Mouse (Mus musculus) CH12.LX (cell line): ENCODE measurements around the gene Cux1. TPM values are rescaled to one million over a fixed set of nuclear protein-coding genes. Genes with fewer than 3 reads are reported as not detected.
A peak's percentile ranks its signal among the peaks of the same experiment; 100 is the strongest.

ENCODE experiments used
- DNase-seq: peaks from one replicate; pipeline ENCODE4 v3.0.0-alpha.2; 2013; ENCODE audit errors: extremely low read depth
- H3K27ac ChIP-seq: 2 replicates; pipeline ENCODE4 v1.5.1; 2012; ENCODE audit warnings: low read depth, mild to moderate bottlenecking, control low read depth, moderate library complexity; ENCODE audit not compliant: insufficient read depth
- H3K27me3 ChIP-seq: replicated peaks from 2 replicates; pipeline ENCODE3; 2012; ENCODE audit warnings: inconsistent platforms
- H3K36me3 ChIP-seq, 2 experiments: replicated peaks in 1 of 2; 2 replicates each; pipeline versions ENCODE3 to v1.6.1; 2012; ENCODE audit warnings: inconsistent platforms in 1 of 2, low read length in 1 of 2, mild to moderate bottlenecking in 1 of 2, mixed read lengths in 1 of 2, moderate library complexity in 1 of 2; ENCODE audit not compliant: control insufficient read depth in 1 of 2, insufficient read depth in 1 of 2
- H3K4me1 ChIP-seq, 2 experiments: 2 replicates each; pipeline ENCODE4 v1.6.1; 2012; ENCODE audit warnings: inconsistent platforms in 1 of 2, moderate library complexity in 1 of 2; ENCODE audit not compliant: insufficient read depth in 2 of 2, control insufficient read depth in 1 of 2
- H3K4me2 ChIP-seq: 2 replicates; pipeline ENCODE4 v1.6.1; 2012; ENCODE audit warnings: low read depth, mild to moderate bottlenecking, control low read depth; ENCODE audit not compliant: poor library complexity, insufficient read depth, severe bottlenecking
- H3K4me3 ChIP-seq, 3 experiments: fragments of 150-350 bp in 1 of 3; sonication (generic) in 1 of 3; replicated peaks in 1 of 3; 2 replicates each; pipeline versions ENCODE3 to v1.5.1; 2011 to 2012; ENCODE audit warnings: low read depth in 2 of 3, low read length in 2 of 3, mild to moderate bottlenecking in 2 of 3, moderate library complexity in 2 of 3, control low read depth in 1 of 3, improper control_type of control experiment in 1 of 3, inconsistent platforms in 1 of 3, mixed read lengths in 1 of 3; ENCODE audit not compliant: poor library complexity in 1 of 3
- H3K79me2 ChIP-seq: replicated peaks from 2 replicates; pipeline ENCODE4 v1.6.1; 2012; ENCODE audit warnings: mild to moderate bottlenecking, moderate library complexity; ENCODE audit not compliant: control insufficient read depth, poor library complexity, insufficient read depth, severe bottlenecking; ENCODE audit errors: extremely low read depth
- H3K9ac ChIP-seq: 2 replicates; pipeline ENCODE4 v1.6.1; 2012; ENCODE audit warnings: low read depth, mild to moderate bottlenecking, control low read depth, moderate library complexity; ENCODE audit not compliant: insufficient read depth
- H3K9me3 ChIP-seq: replicated peaks from 2 replicates; pipeline ENCODE3; 2012; ENCODE audit warnings: low read length, inconsistent platforms, mixed read lengths
- CHD1 ChIP-seq: IDR thresholded peaks from 2 replicates; pipeline ENCODE4 v1.6.1; 2012; ENCODE audit warnings: low read depth, low read length, improper control_type of control experiment, inconsistent platforms
- CTCF ChIP-seq, 2 experiments: IDR thresholded peaks in 1 of 2; conservative IDR thresholded peaks in 1 of 2; 2 replicates each; pipeline ENCODE4 v1.5.1; 2011 to 2012; ENCODE audit warnings: low read depth in 2 of 2, low read length in 2 of 2, improper control_type of control experiment in 1 of 2, inconsistent platforms in 1 of 2, mild to moderate bottlenecking in 1 of 2, moderate library complexity in 1 of 2
- HCFC1 ChIP-seq: IDR thresholded peaks from 2 replicates; pipeline ENCODE4 v1.6.1; 2012; ENCODE audit warnings: low read depth, mild to moderate bottlenecking, inconsistent platforms, low read length, improper control_type of control experiment
- IRF4 ChIP-seq: IDR thresholded peaks from 2 replicates; pipeline ENCODE4 v1.6.1; 2014; ENCODE audit warnings: low read depth, mild to moderate bottlenecking, inconsistent platforms, low read length, improper control_type of control experiment
- JUN ChIP-seq: IDR thresholded peaks from 2 replicates; pipeline ENCODE4 v1.6.1; 2011; ENCODE audit warnings: low read depth, mild to moderate bottlenecking, low read length, improper control_type of control experiment, moderate library complexity; ENCODE audit not compliant: insufficient read depth
- JUND ChIP-seq: conservative IDR thresholded peaks from 2 replicates; pipeline ENCODE4 v1.6.1; 2011; ENCODE audit warnings: low read depth, low read length, improper control_type of control experiment
- KAT2A ChIP-seq: IDR thresholded peaks from 2 replicates; pipeline ENCODE4 v1.6.1; 2012; ENCODE audit warnings: low read length, improper control_type of control experiment, inconsistent platforms; ENCODE audit not compliant: insufficient replicate concordance
- MAX ChIP-seq: IDR thresholded peaks from 2 replicates; pipeline ENCODE4 v1.6.1; 2011; ENCODE audit warnings: low read length, improper control_type of control experiment
- MAZ ChIP-seq: IDR thresholded peaks from 2 replicates; pipeline ENCODE4 v1.6.1; 2012; ENCODE audit warnings: low read depth, mild to moderate bottlenecking, inconsistent platforms, low read length, improper control_type of control experiment, moderate library complexity
- MEF2A ChIP-seq: IDR thresholded peaks from 2 replicates; pipeline ENCODE4 v1.6.1; 2014; ENCODE audit warnings: low read depth, mild to moderate bottlenecking, inconsistent platforms, low read length, improper control_type of control experiment, borderline replicate concordance
- MXI1 ChIP-seq: IDR thresholded peaks from 2 replicates; pipeline ENCODE4 v1.6.1; 2011; ENCODE audit warnings: mild to moderate bottlenecking, low read depth, low read length, improper control_type of control experiment
- MYC ChIP-seq: IDR thresholded peaks from 2 replicates; pipeline ENCODE4 v1.6.1; 2011; ENCODE audit warnings: low read depth, mild to moderate bottlenecking, improper control_type of control experiment, low read length
- POLR2A ChIP-seq: IDR thresholded peaks from 2 replicates; pipeline ENCODE4 v1.6.1; 2011; ENCODE audit warnings: low read depth, mild to moderate bottlenecking, improper control_type of control experiment, low read length
- POLR2AphosphoS2 ChIP-seq: IDR thresholded peaks from 2 replicates; pipeline ENCODE4 v1.6.1; 2011; ENCODE audit warnings: low read depth, low read length, improper control_type of control experiment
- SIN3A ChIP-seq: IDR thresholded peaks from 2 replicates; pipeline ENCODE4 v1.6.1; 2012; ENCODE audit warnings: low read length, improper control_type of control experiment, inconsistent platforms
- SMC3 ChIP-seq: IDR thresholded peaks from 2 replicates; pipeline ENCODE4 v1.6.1; 2011; ENCODE audit warnings: low read depth, low read length, improper control_type of control experiment
- TBP ChIP-seq: conservative IDR thresholded peaks from 2 replicates; pipeline ENCODE4 v1.6.1; 2011; ENCODE audit warnings: low read depth, low read length, improper control_type of control experiment
- UBTF ChIP-seq: IDR thresholded peaks from 2 replicates; pipeline ENCODE4 v1.6.1; 2012; ENCODE audit warnings: low read depth, mild to moderate bottlenecking, inconsistent platforms, low read length, improper control_type of control experiment, moderate library complexity
- ZC3H11A ChIP-seq: IDR thresholded peaks from 2 replicates; pipeline ENCODE4 v1.6.1; 2012; ENCODE audit warnings: low read depth, mild to moderate bottlenecking, inconsistent platforms, low read length, improper control_type of control experiment
- ZKSCAN1 ChIP-seq: IDR thresholded peaks from 2 replicates; pipeline ENCODE4 v1.6.1; 2012; ENCODE audit warnings: low read depth, inconsistent platforms, low read length, improper control_type of control experiment, borderline replicate concordance
- ZNF384 ChIP-seq: IDR thresholded peaks from 2 replicates; pipeline ENCODE4 v1.6.1; 2012; ENCODE audit warnings: low read depth, low read length, improper control_type of control experiment, inconsistent platforms
- dilution Hi-C: fragments of 300-500 bp; cut with MboI; formaldehyde crosslinking; loops from 2 replicates; pipeline ENCODE4 v1.14.3; 2020; ENCODE audit warnings: low sequenced_read_pairs; ENCODE audit not compliant: extremely low pct_unique_long_range_greater_than_20kb, extremely low pct_ligation_motif_present
- in situ Hi-C: fragments of 300-500 bp; cut with MboI; formaldehyde crosslinking; loops from 3 replicates; pipeline ENCODE4 v1.14.3; 2019; ENCODE audit warnings: low sequenced_read_pairs, low pct_ligation_motif_present, low pct_unique_long_range_greater_than_20kb, mixed read lengths
- polyA plus RNA-seq: library from polyadenylated mRNA; unstranded; fragments of >175 nt; gene quantifications from 2 replicates; pipeline ENCODE4 v1.2.1, GENCODE M21; 2012; ENCODE audit warnings: low read depth; ENCODE audit not compliant: insufficient read length
- total RNA-seq, 2 experiments: library from RNA; depleted of rRNA; stranded (reverse); fragments of 300-350 nt in 1 of 2; fragments of >200 nt in 1 of 2; gene quantifications; 2 replicates each; pipeline ENCODE4 v1.2.3; 2012 to 2014

Gene Cux1
- total and polyA plus RNA-seq, 3 experiments, result 12.4 to 21.9 (median 19.6) TPM

GRCm38 (mm10) chr5:136568026-136568765 lies 906 bp upstream of the Cux1 start:
- Histone ChIP-seq H3K27me3 (peaks cover 32% of the 10 kb centered on the region), H3K79me2 (0 out of 2 replicates have a peak, but pooled peaks cover 4% of the 10 kb centered on the region), H3K9ac (no peak overlapping the region), H3K4me3 (peak overlapping the region; percentile 54 to 94 (median 92)), H3K27ac (no peak overlapping the region), H3K4me2 (peak overlapping the region; percentile 92), H3K9me3 (peaks cover 4% of the 10 kb centered on the region), H3K36me3 (peaks cover 0 to 6% of the 10 kb centered on the region in 2 experiments), H3K4me1 (peaks cover 4 to 16% of the 10 kb centered on the region in 2 experiments; a peak in 3 of 4 replicates)
- no peak for DNase-seq
- in situ Hi-C loops (no loop called here), dilution Hi-C loops (no loop called here)
- peak; percentile 42; the same call in 1 of the 2 replicates for TF ChIP-seq ZNF384
- no peak for TF ChIP-seq KAT2A
- TF ChIP-seq POLR2A, result no peak
- peak; percentile 57; the same call in 1 of the 2 replicates for TF ChIP-seq SIN3A
- no peak for TF ChIP-seq MEF2A
- TF ChIP-seq CHD1, result no peak
- TF ChIP-seq MYC, result peak; percentile 12; the same call in 1 of the 2 replicates

GRCm38 (mm10) chr5:136566812-136567175 lies 496 bp downstream of the Cux1 start:
- Histone ChIP-seq H3K4me2 (no peak overlapping the region), H3K9ac (peak overlapping the region; percentile 91), H3K4me1 (peaks cover 4 to 20% of the 10 kb centered on the region in 2 experiments; a peak in 3 of 4 replicates), H3K36me3 (peaks cover 0 to 6% of the 10 kb centered on the region in 2 experiments), H3K9me3 (peaks cover 4% of the 10 kb centered on the region), H3K79me2 (0 out of 2 replicates have a peak, but pooled peaks cover 6% of the 10 kb centered on the region), H3K27me3 (peaks cover 30% of the 10 kb centered on the region), H3K4me3 (peak overlapping the region; percentile 83 to 94 (median 92)), H3K27ac (peak overlapping the region; percentile 27; the same call in 1 of the 2 replicates)
- dilution Hi-C loops (no loop called here), in situ Hi-C loops (no loop called here)
- DNase-seq, result peak; percentile 20
- TF ChIP-seq UBTF, result peak; percentile 48; the same call in 1 of the 2 replicates
- TF ChIP-seq HCFC1, result no peak

GRCm38 (mm10) chr5:136566001-136566811 lies 1.1 kb downstream of the Cux1 start:
- TF ChIP-seq MAZ (no peak), IRF4 (no peak), MXI1 (peak; percentile 20; the same call in 1 of the 2 replicates), SMC3 (peak; percentile 12; the same call in 1 of the 2 replicates), TBP (no peak), JUND (no peak), POLR2AphosphoS2 (no peak), SIN3A (no peak), POLR2A (no peak), CHD1 (no peak), JUN (no peak), CTCF (conservative IDR thresholded peaks at IDR 0.05 in 1 of 2, IDR thresholded peaks at IDR 0.05 in 1 of 2; ENCODE audit: low read depth in 2 of 2, low read length in 2 of 2) (peak in 1 of 2 experiments; percentile 44; a peak in 2 of 4 replicates), UBTF (peak; percentile 79; the same call in 1 of the 2 replicates), MAX (no peak), ZNF384 (no peak), ZKSCAN1 (no peak), ZC3H11A (no peak)
- in situ Hi-C loops, result no loop called here
- H3K79me2 ChIP-seq, result peaks cover 12% of the 10 kb centered on the region; the same call in 1 of the 2 replicates
- peaks cover 4% of the 10 kb centered on the region for H3K9me3 ChIP-seq
- peak; percentile 15 for DNase-seq
- peak overlapping the region; percentile 35 for H3K4me2 ChIP-seq
- H3K9ac ChIP-seq, result peak overlapping the region; percentile 91
- dilution Hi-C loops, result no loop called here
- peaks cover 27% of the 10 kb centered on the region for H3K27me3 ChIP-seq
- peaks cover 0 to 6% of the 10 kb centered on the region in 2 experiments for H3K36me3 ChIP-seq
- peaks cover 4 to 20% of the 10 kb centered on the region in 2 experiments; a peak in 3 of 4 replicates for H3K4me1 ChIP-seq
- peak overlapping the region; percentile 83 to 94 (median 92) for H3K4me3 ChIP-seq
- no peak overlapping the region for H3K27ac ChIP-seq
